13 mouse cellular contexts compared by ENCODE assay signal in genomic region chr1:177126674-177127073, GRCm38 (mm10).
DNase-seq lines count a peak whose midpoint lies in the region; ATAC-seq lines count a peak whose summit lies in the region.
"Had no signal": no experiment of that assay in that cellular context is flagged by ENCODE, and none has a peak within 500 bp of the region (broad histone marks: within the 10 kb centered on the region; RNA-seq: fewer than 3 reads in every experiment).

No protein-coding gene starts in this region.

- peaks cover 7% of the 10 kb centered on the region; the same call in 1 of the 2 replicates for H3K4me1 ChIP-seq in heart, embryonic 13.5 days
- H3K4me1 ChIP-seq: liver, embryonic 13.5 days had no signal

- no peaks in the 10 kb centered on the region for H3K9me3 ChIP-seq in heart, embryonic 13.5 days
- H3K9me3 ChIP-seq: G1E; liver, embryonic 13.5 days had no signal

- peak overlapping the region; percentile 63; the same call in 1 of the 2 replicates for H3K27ac ChIP-seq in heart, embryonic 13.5 days (replicated peaks)
- H3K27ac ChIP-seq: kidney, postnatal 0 days; liver, embryonic 13.5 days; macrophage had no signal

- intact Hi-C loops in heart, postnatal 36 days (cut with DNase I), result no loop called here

- DNase-seq in cerebellum, postnatal 10 days, result peak; percentile 56 to 57
- no peak for DNase-seq in cerebellum, adult 11-12 months
- DNase-seq in heart, postnatal 36 days, result no peak
- peak; percentile 60 for DNase-seq in right cerebral cortex, adult 18-20 months
- no peak for DNase-seq in right cerebral cortex, postnatal 25 days
- no peak for DNase-seq in testis, postnatal 10 days (ENCODE audit: low spot score)
- no peak for DNase-seq in lung, postnatal 14 days
- DNase-seq: liver, embryonic 13.5 days had no signal

- H3K4me2 ChIP-seq in heart, embryonic 13.5 days, result peak overlapping the region; percentile 53
- H3K4me2 ChIP-seq: liver, embryonic 13.5 days had no signal

- 0 out of 2 replicates have a peak, but pooled peaks cover 2% of the 10 kb centered on the region for H3K36me3 ChIP-seq in heart, embryonic 13.5 days
- H3K36me3 ChIP-seq: G1E; liver, embryonic 13.5 days had no signal

- ATAC-seq in heart, embryonic 13.5 days (ENCODE audit: extremely low read depth, insufficient number of reproducible peaks, low FRiP score, low TSS enrichment), result no peak
- ATAC-seq: activated CD4-positive, CD25-positive, alpha-beta regulatory T cell, adult 4 months had no signal

- peak overlapping the region; percentile 44; the same call in 1 of the 2 replicates for H3K9ac ChIP-seq in heart, embryonic 13.5 days
- H3K9ac ChIP-seq: liver, embryonic 13.5 days had no signal

- 42% methylated on average over 8 of the region's 8 CpGs for WGBS in heart, embryonic 13.5 days

- H3K4me3 ChIP-seq in heart, embryonic 13.5 days, result peak overlapping the region; percentile 17
- H3K4me3 ChIP-seq: liver, embryonic 13.5 days had no signal

- H3K27me3 ChIP-seq in heart, embryonic 13.5 days (replicated peaks), result no peaks in the 10 kb centered on the region
- H3K27me3 ChIP-seq: liver, embryonic 13.5 days had no signal

Comparison
In these comparisons a context has a peak if more than half of its experiments do, and no peak if none do; other contexts are left out.
1. DNase-seq: peak in cerebellum, postnatal 10 days (2 of 2) and right cerebral cortex, adult 18-20 months (single experiment); none in cerebellum, adult 11-12 months (single experiment), heart, postnatal 36 days (0 of 2), right cerebral cortex, postnatal 25 days (single experiment), testis, postnatal 10 days (single experiment) and lung, postnatal 14 days (single experiment).